Mouse (Mus musculus) CH12.LX (cell line): ENCODE measurements around the gene Gpr89. TPM values are rescaled to one million over a fixed set of nuclear protein-coding genes. Genes with fewer than 3 reads are reported as not detected.

Source experiments
- DNase-seq: peaks from one replicate; pipeline ENCODE4 v3.0.0-alpha.2; 2013; ENCODE audit errors: extremely low read depth
- H3K27ac ChIP-seq: 2 replicates; pipeline ENCODE4 v1.5.1; 2012; ENCODE audit warnings: low read depth, mild to moderate bottlenecking, control low read depth, moderate library complexity; ENCODE audit not compliant: insufficient read depth
- H3K27me3 ChIP-seq: replicated peaks from 2 replicates; pipeline ENCODE3; 2012; ENCODE audit warnings: inconsistent platforms
- H3K36me3 ChIP-seq, 2 experiments: replicated peaks in 1 of 2; 2 replicates each; pipeline versions ENCODE3 to v1.6.1; 2012; ENCODE audit warnings: inconsistent platforms in 1 of 2, low read length in 1 of 2, mild to moderate bottlenecking in 1 of 2, mixed read lengths in 1 of 2, moderate library complexity in 1 of 2; ENCODE audit not compliant: control insufficient read depth in 1 of 2, insufficient read depth in 1 of 2
- H3K4me1 ChIP-seq, 2 experiments: 2 replicates each; pipeline ENCODE4 v1.6.1; 2012; ENCODE audit warnings: inconsistent platforms in 1 of 2, moderate library complexity in 1 of 2; ENCODE audit not compliant: insufficient read depth in 2 of 2, control insufficient read depth in 1 of 2
- H3K4me2 ChIP-seq: 2 replicates; pipeline ENCODE4 v1.6.1; 2012; ENCODE audit warnings: low read depth, mild to moderate bottlenecking, control low read depth; ENCODE audit not compliant: poor library complexity, insufficient read depth, severe bottlenecking
- H3K4me3 ChIP-seq, 3 experiments: fragments of 150-350 bp in 1 of 3; sonication (generic) in 1 of 3; replicated peaks in 1 of 3; 2 replicates each; pipeline versions ENCODE3 to v1.5.1; 2011 to 2012; ENCODE audit warnings: low read depth in 2 of 3, low read length in 2 of 3, mild to moderate bottlenecking in 2 of 3, moderate library complexity in 2 of 3, control low read depth in 1 of 3, improper control_type of control experiment in 1 of 3, inconsistent platforms in 1 of 3, mixed read lengths in 1 of 3; ENCODE audit not compliant: poor library complexity in 1 of 3
- H3K79me2 ChIP-seq: replicated peaks from 2 replicates; pipeline ENCODE4 v1.6.1; 2012; ENCODE audit warnings: mild to moderate bottlenecking, moderate library complexity; ENCODE audit not compliant: control insufficient read depth, poor library complexity, insufficient read depth, severe bottlenecking; ENCODE audit errors: extremely low read depth
- H3K9ac ChIP-seq: 2 replicates; pipeline ENCODE4 v1.6.1; 2012; ENCODE audit warnings: low read depth, mild to moderate bottlenecking, control low read depth, moderate library complexity; ENCODE audit not compliant: insufficient read depth
- H3K9me3 ChIP-seq: replicated peaks from 2 replicates; pipeline ENCODE3; 2012; ENCODE audit warnings: low read length, inconsistent platforms, mixed read lengths
- BHLHE40 ChIP-seq: IDR thresholded peaks from 2 replicates; pipeline ENCODE4 v1.6.1; 2011; ENCODE audit warnings: mild to moderate bottlenecking, low read depth, low read length, improper control_type of control experiment
- CHD2 ChIP-seq: IDR thresholded peaks from 2 replicates; pipeline ENCODE4 v1.6.1; 2011; ENCODE audit warnings: low read length, improper control_type of control experiment
- CTCF ChIP-seq, 2 experiments: IDR thresholded peaks in 1 of 2; conservative IDR thresholded peaks in 1 of 2; 2 replicates each; pipeline ENCODE4 v1.5.1; 2011 to 2012; ENCODE audit warnings: low read depth in 2 of 2, low read length in 2 of 2, improper control_type of control experiment in 1 of 2, inconsistent platforms in 1 of 2, mild to moderate bottlenecking in 1 of 2, moderate library complexity in 1 of 2
- ELF1 ChIP-seq: IDR thresholded peaks from 2 replicates; pipeline ENCODE4 v1.6.1; 2014; ENCODE audit warnings: low read depth, mild to moderate bottlenecking, inconsistent platforms, low read length, improper control_type of control experiment
- EP300 ChIP-seq: IDR thresholded peaks from 2 replicates; pipeline ENCODE4 v1.6.1; 2011; ENCODE audit warnings: low read length, improper control_type of control experiment
- ETS1 ChIP-seq: conservative IDR thresholded peaks from 2 replicates; pipeline ENCODE4 v1.6.1; 2012; ENCODE audit warnings: low read depth, mild to moderate bottlenecking, inconsistent platforms, low read length, improper control_type of control experiment, moderate library complexity
- JUND ChIP-seq: conservative IDR thresholded peaks from 2 replicates; pipeline ENCODE4 v1.6.1; 2011; ENCODE audit warnings: low read depth, low read length, improper control_type of control experiment
- KAT2A ChIP-seq: IDR thresholded peaks from 2 replicates; pipeline ENCODE4 v1.6.1; 2012; ENCODE audit warnings: low read length, improper control_type of control experiment, inconsistent platforms; ENCODE audit not compliant: insufficient replicate concordance
- MAFK ChIP-seq: IDR thresholded peaks from 2 replicates; pipeline ENCODE4 v1.6.1; 2011; ENCODE audit warnings: low read length, improper control_type of control experiment; ENCODE audit not compliant: insufficient replicate concordance
- MAZ ChIP-seq: IDR thresholded peaks from 2 replicates; pipeline ENCODE4 v1.6.1; 2012; ENCODE audit warnings: low read depth, mild to moderate bottlenecking, inconsistent platforms, low read length, improper control_type of control experiment, moderate library complexity
- MYC ChIP-seq: IDR thresholded peaks from 2 replicates; pipeline ENCODE4 v1.6.1; 2011; ENCODE audit warnings: low read depth, mild to moderate bottlenecking, improper control_type of control experiment, low read length
- NELFE ChIP-seq: IDR thresholded peaks from 2 replicates; pipeline ENCODE4 v1.6.1; 2011; ENCODE audit warnings: low read depth, low read length, improper control_type of control experiment
- NRF1 ChIP-seq: IDR thresholded peaks from 2 replicates; pipeline ENCODE4 v1.6.1; 2014; ENCODE audit warnings: low read depth, mild to moderate bottlenecking, inconsistent platforms, low read length, improper control_type of control experiment, moderate library complexity
- POLR2AphosphoS2 ChIP-seq: IDR thresholded peaks from 2 replicates; pipeline ENCODE4 v1.6.1; 2011; ENCODE audit warnings: low read depth, low read length, improper control_type of control experiment
- RAD21 ChIP-seq: IDR thresholded peaks from 2 replicates; pipeline ENCODE4 v1.6.1; 2011; ENCODE audit warnings: low read depth, mild to moderate bottlenecking, low read length, improper control_type of control experiment, moderate library complexity
- RCOR1 ChIP-seq: conservative IDR thresholded peaks from 2 replicates; pipeline ENCODE4 v1.6.1; 2012; ENCODE audit warnings: low read depth, mild to moderate bottlenecking, inconsistent platforms, low read length, improper control_type of control experiment
- SIN3A ChIP-seq: IDR thresholded peaks from 2 replicates; pipeline ENCODE4 v1.6.1; 2012; ENCODE audit warnings: low read length, improper control_type of control experiment, inconsistent platforms
- TCF12 ChIP-seq: IDR thresholded peaks from 2 replicates; pipeline ENCODE4 v1.6.1; 2014; ENCODE audit warnings: low read depth, mild to moderate bottlenecking, inconsistent platforms, low read length, improper control_type of control experiment
- UBTF ChIP-seq: IDR thresholded peaks from 2 replicates; pipeline ENCODE4 v1.6.1; 2012; ENCODE audit warnings: low read depth, mild to moderate bottlenecking, inconsistent platforms, low read length, improper control_type of control experiment, moderate library complexity
- USF1 ChIP-seq: IDR thresholded peaks from 2 replicates; pipeline ENCODE4 v1.6.1; 2014; ENCODE audit warnings: low read depth, mild to moderate bottlenecking, inconsistent platforms, low read length, improper control_type of control experiment
- USF2 ChIP-seq: conservative IDR thresholded peaks from 2 replicates; pipeline ENCODE4 v1.6.1; 2011; ENCODE audit warnings: low read depth, low read length, improper control_type of control experiment
- ZC3H11A ChIP-seq: IDR thresholded peaks from 2 replicates; pipeline ENCODE4 v1.6.1; 2012; ENCODE audit warnings: low read depth, mild to moderate bottlenecking, inconsistent platforms, low read length, improper control_type of control experiment
- ZNF384 ChIP-seq: IDR thresholded peaks from 2 replicates; pipeline ENCODE4 v1.6.1; 2012; ENCODE audit warnings: low read depth, low read length, improper control_type of control experiment, inconsistent platforms
- dilution Hi-C: fragments of 300-500 bp; cut with MboI; formaldehyde crosslinking; loops from 2 replicates; pipeline ENCODE4 v1.14.3; 2020; ENCODE audit warnings: low sequenced_read_pairs; ENCODE audit not compliant: extremely low pct_unique_long_range_greater_than_20kb, extremely low pct_ligation_motif_present
- in situ Hi-C: fragments of 300-500 bp; cut with MboI; formaldehyde crosslinking; loops from 3 replicates; pipeline ENCODE4 v1.14.3; 2019; ENCODE audit warnings: low sequenced_read_pairs, low pct_ligation_motif_present, low pct_unique_long_range_greater_than_20kb, mixed read lengths
- polyA plus RNA-seq: library from polyadenylated mRNA; unstranded; fragments of >175 nt; gene quantifications from 2 replicates; pipeline ENCODE4 v1.2.1, GENCODE M21; 2012; ENCODE audit warnings: low read depth; ENCODE audit not compliant: insufficient read length
- total RNA-seq, 2 experiments: library from RNA; depleted of rRNA; stranded (reverse); fragments of 300-350 nt in 1 of 2; fragments of >200 nt in 1 of 2; gene quantifications; 2 replicates each; pipeline ENCODE4 v1.2.3; 2012 to 2014

Gpr89 gene
- total and polyA plus RNA-seq, 3 experiments = 27.9 to 31.3 (median 30.8) TPM

DNA sequence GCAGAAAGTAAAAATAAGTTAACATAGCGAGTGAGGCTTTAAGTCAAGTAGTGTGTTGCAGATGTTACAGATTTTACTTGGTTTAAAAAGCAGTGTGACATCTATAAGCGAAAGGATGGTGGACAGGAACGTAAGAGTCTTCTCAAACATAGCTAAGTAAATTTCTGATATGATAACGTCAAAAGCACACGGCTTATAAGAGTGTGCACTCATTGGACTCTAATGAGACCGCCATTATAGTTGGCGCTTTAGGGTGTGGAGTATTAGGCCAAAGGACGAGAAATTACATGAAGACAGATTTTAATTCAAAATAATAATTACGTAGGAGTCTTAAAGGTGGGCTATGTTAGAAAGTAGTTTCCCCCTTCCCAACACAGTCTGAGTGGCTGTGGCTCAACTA is 446 bp upstream of the Gpr89 start:
- Histone ChIP-seq H3K27me3 (peaks cover 2% of the 10 kb centered on the region), H3K4me2 (peak overlapping the region; percentile 97), H3K27ac (no peak overlapping the region), H3K9ac (peak overlapping the region; percentile 64), H3K4me1 (peaks cover 3 to 20% of the 10 kb centered on the region in 2 experiments; a peak in 3 of 4 replicates), H3K36me3 (peaks cover 0 to 12% of the 10 kb centered on the region in 2 experiments), H3K9me3 (no peaks in the 10 kb centered on the region), H3K4me3 (peak overlapping the region; percentile 86 to 100 (median 97)), H3K79me2 (0 out of 2 replicates have a peak, but pooled peaks cover 2% of the 10 kb centered on the region)
- DNase-seq = peak; percentile 9
- dilution Hi-C loops = no loop called here
- in situ Hi-C loops = no loop called here
- no peak for TF ChIP-seq JUND
- TF ChIP-seq MYC = no peak
- no peak for TF ChIP-seq ZNF384
- TF ChIP-seq BHLHE40 = no peak
- no peak for TF ChIP-seq POLR2AphosphoS2

- Histone ChIP-seq H3K4me2 (peak within 1 kb of the TSS; percentile 97), H3K27ac (no peak within 1 kb of the TSS), H3K9ac (peak within 1 kb of the TSS; percentile 64), H3K36me3 (peaks cover 0 to 23% of the 10 kb centered on the region in 2 experiments), H3K9me3 (no peaks in the 10 kb centered on the region), H3K27me3 (no peaks in the 10 kb centered on the region), H3K4me1 (peaks cover 3 to 20% of the 10 kb centered on the region in 2 experiments; a peak in 3 of 4 replicates), H3K79me2 (peaks cover 2% of the 10 kb centered on the region; the same call in 1 of the 2 replicates), H3K4me3 (peak within 1 kb of the TSS; percentile 86 to 100 (median 97))
- no peak for DNase-seq
- TF ChIP-seq USF1 = no peak
- no peak for TF ChIP-seq ELF1
- no peak for TF ChIP-seq MAFK
- TF ChIP-seq USF2 = no peak
- no peak for TF ChIP-seq KAT2A
- in situ Hi-C loops = no loop called here
- dilution Hi-C loops = no loop called here
Observed at GRCm38 (mm10) chr3:96904393-96904792, 753 bp downstream of the Gpr89 start, which contains the start of gene Gja5. TSS of gene Gja5 (plus strand) at chr3:96904693.

GRCm38 (mm10) chr3:96902336-96902999 is 2.7 kb downstream of the Gpr89 start:
- Histone ChIP-seq H3K4me3 (no peak overlapping the region), H3K36me3 (peaks cover 4 to 34% of the 10 kb centered on the region in 2 experiments), H3K79me2 (peaks cover 2% of the 10 kb centered on the region; the same call in 1 of the 2 replicates), H3K4me1 (peaks cover 3 to 20% of the 10 kb centered on the region in 2 experiments; a peak in 3 of 4 replicates), H3K27me3 (no peaks in the 10 kb centered on the region), H3K27ac (no peak overlapping the region), H3K9me3 (no peaks in the 10 kb centered on the region), H3K4me2 (no peak overlapping the region), H3K9ac (no peak overlapping the region)
- in situ Hi-C loops = no loop called here
- TF ChIP-seq MAZ (no peak), NELFE (no peak), TCF12 (no peak), CHD2 (no peak), RCOR1 (no peak), USF2 (no peak), NRF1 (no peak), ETS1 (no peak), UBTF (no peak), SIN3A (no peak), KAT2A (no peak), RAD21 (no peak), EP300 (no peak), JUND (no peak), ZC3H11A (no peak), CTCF (conservative IDR thresholded peaks at IDR 0.05 in 1 of 2, IDR thresholded peaks at IDR 0.05 in 1 of 2; ENCODE audit: low read depth in 2 of 2, low read length in 2 of 2) (no peak), ELF1 (no peak)
- dilution Hi-C loops = no loop called here
- no peak for DNase-seq
